Mouse (Mus musculus) brain, embryonic 14.5 days (tissue): Measurements from ENCODE around the gene Gp1bb.

Source experiments
- CTCF ChIP-seq: fragments of 200-500 bp; IDR thresholded peaks from 2 replicates; pipeline ENCODE4 v1.5.1; 2012; ENCODE audit warnings: inconsistent platforms, mild to moderate bottlenecking, moderate library complexity, borderline replicate concordance; ENCODE audit not compliant: insufficient read depth, insufficient read length; ENCODE audit errors: extremely low read depth
- POLR2A ChIP-seq: fragments of 200-500 bp; IDR thresholded peaks from 2 replicates; pipeline ENCODE4 v1.6.1; 2012; ENCODE audit warnings: mild to moderate bottlenecking, inconsistent platforms, borderline replicate concordance; ENCODE audit not compliant: poor library complexity, insufficient read depth, insufficient read length, severe bottlenecking; ENCODE audit errors: extremely low read depth

DNA sequence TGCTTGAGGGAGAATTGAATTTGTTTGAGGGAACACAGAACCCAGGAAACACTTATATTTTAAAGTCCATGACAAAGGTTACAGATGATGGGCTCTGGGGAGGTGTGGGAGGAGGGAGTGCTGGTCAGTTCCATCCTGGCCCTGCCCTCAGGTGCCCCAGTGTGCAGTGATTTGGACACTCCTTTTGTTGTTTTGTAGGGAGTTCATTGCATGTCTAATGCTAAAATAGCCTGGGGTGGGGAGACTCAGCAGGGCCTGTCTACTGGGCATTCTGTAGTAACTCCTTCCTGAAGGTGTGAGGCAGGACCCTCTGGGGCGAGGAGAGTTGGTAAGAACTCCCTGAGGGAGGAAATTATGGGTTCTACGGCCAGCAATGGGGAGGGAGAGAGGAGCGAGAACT is 14.6 kb upstream of the Gp1bb start:
- TF ChIP-seq CTCF (no peak), POLR2A (no peak)
